ENCODE assay signal across 28 mouse cellular contexts in genomic region chr17:24496026-24496425, GRCm38 (mm10). TPM values are rescaled to one million over a fixed set of nuclear protein-coding genes. Genes with fewer than 3 reads are reported as not detected.
DNase-seq lines count a peak whose midpoint lies in the region; ATAC-seq and TF ChIP-seq lines count a peak whose summit lies in the region.
"Had no signal": no experiment of that assay in that cellular context is flagged by ENCODE, and none has a peak within 500 bp of the region (broad histone marks: within the 10 kb centered on the region; RNA-seq: fewer than 3 reads in every experiment).

No protein-coding gene starts in this region.

- intact Hi-C loops in left cerebral cortex, postnatal 14 days (cut with DNase I) = no loop called here

- 64% methylated on average over 1 of the region's 1 CpGs for WGBS in hindbrain, postnatal 0 days
- WGBS in hindbrain, embryonic 11.5 days = 93% methylated on average over 1 of the region's 1 CpGs
- 80% methylated on average over 1 of the region's 1 CpGs for WGBS in midbrain, postnatal 0 days
- 76% methylated on average over 1 of the region's 1 CpGs for WGBS in midbrain, embryonic 13.5 days

- no peak for TF ChIP-seq CTCF in hindbrain, postnatal 0 days (IDR thresholded peaks at IDR 0.05; ENCODE audit: low read depth)
- no peak for TF ChIP-seq CTCF in midbrain, postnatal 0 days (IDR thresholded peaks at IDR 0.05)

- H3K36me3 ChIP-seq in hindbrain, postnatal 0 days (ENCODE audit: insufficient read depth, low read length) = peaks cover 49% of the 10 kb centered on the region
- no peaks in the 10 kb centered on the region for H3K36me3 ChIP-seq in hindbrain, embryonic 11.5 days (ENCODE audit: control insufficient read depth, insufficient read depth, low read length)
- H3K36me3 ChIP-seq in midbrain, postnatal 0 days (ENCODE audit: insufficient read depth, low read length) = peaks cover 50% of the 10 kb centered on the region
- H3K36me3 ChIP-seq in midbrain, embryonic 13.5 days = peaks cover 53% of the 10 kb centered on the region
- H3K36me3 ChIP-seq: kidney, embryonic 15.5 days; lung, embryonic 15.5 days; stomach, embryonic 15.5 days had no signal

- DNase-seq in cerebellum, adult 9-11 months = peak; percentile 15
- no peak for DNase-seq in cerebellum, postnatal 36 days
- DNase-seq in hindbrain, postnatal 0 days (ENCODE audit: low spot score) = no peak
- no peak for DNase-seq in hindbrain, embryonic 11.5 days (ENCODE audit: low spot score)
- no peak for DNase-seq in midbrain, postnatal 0 days (ENCODE audit: low spot score)
- no peak for DNase-seq in left cerebral cortex, postnatal 14 days (ENCODE audit: low spot score in 2 of 2)
- DNase-seq: cerebellum, adult 11-12 months; forebrain, postnatal 0 days; gastrocnemius, postnatal 10 days; heart, postnatal 14 days; kidney, adult 18-20 months; kidney, postnatal 4 days; thymus, postnatal 14 days had no signal

- H3K4me2 ChIP-seq in hindbrain, postnatal 0 days (ENCODE audit: low read depth, low read length) = no peak overlapping the region
- H3K4me2 ChIP-seq in hindbrain, embryonic 11.5 days (replicated peaks; ENCODE audit: low read depth, low read length) = no peak overlapping the region
- no peak overlapping the region for H3K4me2 ChIP-seq in midbrain, postnatal 0 days (ENCODE audit: low read depth, low read length, poor library complexity, severe bottlenecking)
- H3K4me2 ChIP-seq in midbrain, embryonic 13.5 days (replicated peaks) = no peak overlapping the region
- H3K4me2 ChIP-seq: hindbrain, embryonic 12.5 days; kidney, embryonic 15.5 days; limb, embryonic 13.5 days; liver, embryonic 11.5 days; lung, embryonic 15.5 days; neural tube, embryonic 15.5 days; stomach, embryonic 15.5 days had no signal

- no peak for ATAC-seq in hindbrain, postnatal 0 days
- no peak for ATAC-seq in hindbrain, embryonic 11.5 days (ENCODE audit: low FRiP score)
- no peak for ATAC-seq in midbrain, postnatal 0 days (ENCODE audit: low FRiP score)
- no peak for ATAC-seq in midbrain, embryonic 13.5 days
- ATAC-seq: CD4-positive, CD25-positive, alpha-beta regulatory T cell, adult 4 months; midbrain, embryonic 16.5 days had no signal

- no peaks in the 10 kb centered on the region for H3K27me3 ChIP-seq in hindbrain, postnatal 0 days (ENCODE audit: insufficient read depth, low read length)
- no peaks in the 10 kb centered on the region for H3K27me3 ChIP-seq in hindbrain, embryonic 11.5 days (ENCODE audit: control insufficient read depth, insufficient read depth, low read length)
- H3K27me3 ChIP-seq in midbrain, postnatal 0 days (ENCODE audit: insufficient read depth, low read length) = no peaks in the 10 kb centered on the region
- H3K27me3 ChIP-seq in midbrain, embryonic 13.5 days = no peaks in the 10 kb centered on the region
- H3K27me3 ChIP-seq: hindbrain, embryonic 12.5 days; kidney, embryonic 15.5 days; limb, embryonic 13.5 days; neural tube, embryonic 15.5 days; stomach, embryonic 15.5 days had no signal

- H3K9me3 ChIP-seq in hindbrain, postnatal 0 days (ENCODE audit: low read length) = no peaks in the 10 kb centered on the region
- H3K9me3 ChIP-seq in hindbrain, embryonic 11.5 days (ENCODE audit: control insufficient read depth, low read length) = no peaks in the 10 kb centered on the region
- H3K9me3 ChIP-seq in midbrain, postnatal 0 days (ENCODE audit: low read length) = no peaks in the 10 kb centered on the region
- no peaks in the 10 kb centered on the region for H3K9me3 ChIP-seq in midbrain, embryonic 13.5 days
- H3K9me3 ChIP-seq: hindbrain, embryonic 12.5 days; kidney, embryonic 15.5 days; limb, embryonic 13.5 days; lung, embryonic 15.5 days; midbrain, embryonic 10.5 days; neural tube, embryonic 15.5 days; stomach, embryonic 15.5 days had no signal

- no peak overlapping the region for H3K4me3 ChIP-seq in hindbrain, postnatal 0 days (ENCODE audit: low read length)
- no peak overlapping the region for H3K4me3 ChIP-seq in hindbrain, embryonic 11.5 days (ENCODE audit: low read depth, low read length)
- no peak overlapping the region for H3K4me3 ChIP-seq in midbrain, postnatal 0 days (ENCODE audit: low read depth, low read length)
- H3K4me3 ChIP-seq in midbrain, embryonic 13.5 days (replicated peaks) = no peak overlapping the region
- H3K4me3 ChIP-seq: hindbrain, embryonic 12.5 days; kidney, embryonic 15.5 days; limb, embryonic 13.5 days; lung, embryonic 15.5 days; midbrain, embryonic 10.5 days; neural tube, embryonic 15.5 days; stomach, embryonic 15.5 days had no signal

- 0 out of 2 replicates have a peak, but pooled peaks cover 3% of the 10 kb centered on the region for H3K4me1 ChIP-seq in hindbrain, postnatal 0 days (ENCODE audit: insufficient read depth, low read length)
- H3K4me1 ChIP-seq in hindbrain, embryonic 11.5 days (replicated peaks; ENCODE audit: control insufficient read depth, insufficient read depth, low read length) = no peaks in the 10 kb centered on the region
- no peaks in the 10 kb centered on the region; the same call in 1 of the 2 replicates for H3K4me1 ChIP-seq in midbrain, postnatal 0 days (ENCODE audit: insufficient read depth, low read length)
- peaks cover 8% of the 10 kb centered on the region; the same call in 1 of the 2 replicates for H3K4me1 ChIP-seq in midbrain, embryonic 13.5 days (replicated peaks)
- H3K4me1 ChIP-seq: hindbrain, embryonic 12.5 days; kidney, embryonic 15.5 days; limb, embryonic 13.5 days; lung, embryonic 15.5 days; stomach, embryonic 15.5 days had no signal

- peak overlapping the region; percentile 65; the same call in 1 of the 2 replicates for H3K27ac ChIP-seq in hindbrain, postnatal 0 days
- H3K27ac ChIP-seq in hindbrain, embryonic 11.5 days (ENCODE audit: low read depth, low read length) = no peak overlapping the region
- 0 out of 2 replicates have a peak overlapping the region, but pooled peaks have one; percentile 12 for H3K27ac ChIP-seq in midbrain, postnatal 0 days (ENCODE audit: low read depth, low read length)
- H3K27ac ChIP-seq in midbrain, embryonic 13.5 days = no peak overlapping the region
- H3K27ac ChIP-seq: hindbrain, embryonic 12.5 days; kidney, embryonic 15.5 days; limb, embryonic 13.5 days; lung, embryonic 15.5 days; midbrain, embryonic 10.5 days; stomach, embryonic 15.5 days had no signal

- no peak overlapping the region for H3K9ac ChIP-seq in hindbrain, postnatal 0 days (replicated peaks; ENCODE audit: low read length)
- H3K9ac ChIP-seq in hindbrain, embryonic 11.5 days (ENCODE audit: low read depth, low read length) = no peak overlapping the region
- H3K9ac ChIP-seq in midbrain, postnatal 0 days (replicated peaks; ENCODE audit: low read length, poor library complexity, severe bottlenecking) = no peak overlapping the region
- no peak overlapping the region for H3K9ac ChIP-seq in midbrain, embryonic 13.5 days (replicated peaks)
- H3K9ac ChIP-seq: forebrain, postnatal 0 days; hindbrain, embryonic 12.5 days; kidney, embryonic 15.5 days; limb, embryonic 13.5 days; lung, embryonic 15.5 days; neural tube, embryonic 15.5 days; stomach, embryonic 15.5 days had no signal

RNA-seq across cellular contexts. Expression of gene Caskin1, which starts 7.6 kb away (rescaled TPM):
- 152 and 163 TPM in 2 replicates for total RNA-seq in hindbrain, postnatal 0 days (2014; rRNA removed)
- 42.1 and 43.7 TPM in 2 replicates for polyA plus RNA-seq in hindbrain, postnatal 0 days (2015; fragmentation: Nextera tagmentation; extraction: Ambion mirVana)
- 6.4 and 9.2 TPM in 2 replicates for polyA plus RNA-seq in hindbrain, embryonic 11.5 days (2014; fragmentation: Nextera tagmentation; extraction: Ambion mirVana)
- 151 and 153 TPM in 2 replicates for total RNA-seq in midbrain, postnatal 0 days (2014; rRNA removed)
- 43.9 and 47.5 TPM in 2 replicates for polyA plus RNA-seq in midbrain, postnatal 0 days (2015; fragmentation: Nextera tagmentation; extraction: Ambion mirVana)
- polyA plus RNA-seq in midbrain, embryonic 13.5 days (2015; fragmentation: Nextera tagmentation; extraction: Ambion mirVana) = 24.7 and 29.1 TPM in 2 replicates
- 100 to 1,000 TPM; 134 to 145 TPM for total RNA-seq in left cerebral cortex, postnatal 14 days (2021)
- total RNA-seq: granulocyte monocyte progenitor cell, adult 5-6 weeks; megakaryocyte progenitor cell, adult 5-6 weeks had no signal

RNA-seq across cellular contexts. Expression of gene Mlst8, which starts 17.1 kb away (rescaled TPM):
- 45.9 and 55.3 TPM in 2 replicates for total RNA-seq in hindbrain, postnatal 0 days (2014; rRNA removed)
- 26.3 and 26.4 TPM in 2 replicates for polyA plus RNA-seq in hindbrain, postnatal 0 days (2015; fragmentation: Nextera tagmentation; extraction: Ambion mirVana)
- polyA plus RNA-seq in hindbrain, embryonic 11.5 days (2014; fragmentation: Nextera tagmentation; extraction: Ambion mirVana) = 27.8 and 37.7 TPM in 2 replicates
- total RNA-seq in midbrain, postnatal 0 days (2014; rRNA removed) = 51.8 and 60.8 TPM in 2 replicates
- 28.4 and 29.5 TPM in 2 replicates for polyA plus RNA-seq in midbrain, postnatal 0 days (2015; fragmentation: Nextera tagmentation; extraction: Ambion mirVana)
- polyA plus RNA-seq in midbrain, embryonic 13.5 days (2015; fragmentation: Nextera tagmentation; extraction: Ambion mirVana) = 38.6 and 41.4 TPM in 2 replicates
- 10 to 100 TPM; 32.3 to 36.9 TPM for total RNA-seq in left cerebral cortex, postnatal 14 days (2021)

RNA-seq across cellular contexts. Expression of gene Bricd5, which starts 22.3 kb away (rescaled TPM):
- total RNA-seq in hindbrain, postnatal 0 days (2014; rRNA removed) = 0.47 and 4.0 TPM in 2 replicates
- polyA plus RNA-seq in hindbrain, postnatal 0 days (2015; fragmentation: Nextera tagmentation; extraction: Ambion mirVana) = 1.3 and 1.4 TPM in 2 replicates
- 0.86 and 1.8 TPM in 2 replicates for polyA plus RNA-seq in hindbrain, embryonic 11.5 days (2014; fragmentation: Nextera tagmentation; extraction: Ambion mirVana)
- 0.57 TPM in 1 of 2 replicates, not detected in the other for total RNA-seq in midbrain, postnatal 0 days (2014; rRNA removed)
- polyA plus RNA-seq in midbrain, postnatal 0 days (2015; fragmentation: Nextera tagmentation; extraction: Ambion mirVana) = 0.83 and 0.95 TPM in 2 replicates
- polyA plus RNA-seq in midbrain, embryonic 13.5 days (2015; fragmentation: Nextera tagmentation; extraction: Ambion mirVana) = not detected in 2 replicates
- 1 to 10 TPM; 1.7 to 1.8 TPM for total RNA-seq in left cerebral cortex, postnatal 14 days (2021)
- total RNA-seq: granulocyte monocyte progenitor cell, adult 5-6 weeks had no signal
- polyA plus RNA-seq: CD4-positive, CD25-positive, alpha-beta regulatory T cell, adult 4 months; heart, embryonic 14.5 days; limb, embryonic 13.5 days; liver, embryonic 16.5 days; lung, embryonic 15.5 days; stomach, embryonic 15.5 days had no signal

RNA-seq across cellular contexts. Expression of gene Pgp, which starts 25.8 kb away (rescaled TPM):
- 71.7 and 74.1 TPM in 2 replicates for total RNA-seq in hindbrain, postnatal 0 days (2014; rRNA removed)
- 94.1 and 97.6 TPM in 2 replicates for polyA plus RNA-seq in hindbrain, postnatal 0 days (2015; fragmentation: Nextera tagmentation; extraction: Ambion mirVana)
- polyA plus RNA-seq in hindbrain, embryonic 11.5 days (2014; fragmentation: Nextera tagmentation; extraction: Ambion mirVana) = 60.1 and 64.6 TPM in 2 replicates
- 49.6 and 50.1 TPM in 2 replicates for total RNA-seq in midbrain, postnatal 0 days (2014; rRNA removed)
- 86.8 and 88.7 TPM in 2 replicates for polyA plus RNA-seq in midbrain, postnatal 0 days (2015; fragmentation: Nextera tagmentation; extraction: Ambion mirVana)
- 48.3 and 54.9 TPM in 2 replicates for polyA plus RNA-seq in midbrain, embryonic 13.5 days (2015; fragmentation: Nextera tagmentation; extraction: Ambion mirVana)
- total RNA-seq in left cerebral cortex, postnatal 14 days (2021) = 10 to 100 TPM; 70.6 to 74.9 TPM

RNA-seq across cellular contexts. Expression of gene E4f1, which starts 25.9 kb away (rescaled TPM):
- total RNA-seq in hindbrain, postnatal 0 days (2014; rRNA removed) = 32.4 and 36.3 TPM in 2 replicates
- polyA plus RNA-seq in hindbrain, postnatal 0 days (2015; fragmentation: Nextera tagmentation; extraction: Ambion mirVana) = 28.0 and 33.5 TPM in 2 replicates
- 17.5 and 19.9 TPM in 2 replicates for polyA plus RNA-seq in hindbrain, embryonic 11.5 days (2014; fragmentation: Nextera tagmentation; extraction: Ambion mirVana)
- total RNA-seq in midbrain, postnatal 0 days (2014; rRNA removed) = 35.1 and 38.0 TPM in 2 replicates
- polyA plus RNA-seq in midbrain, postnatal 0 days (2015; fragmentation: Nextera tagmentation; extraction: Ambion mirVana) = 25.6 and 30.6 TPM in 2 replicates
- polyA plus RNA-seq in midbrain, embryonic 13.5 days (2015; fragmentation: Nextera tagmentation; extraction: Ambion mirVana) = 44.0 and 45.1 TPM in 2 replicates
- 10 to 100 TPM; 31.2 to 33.1 TPM for total RNA-seq in left cerebral cortex, postnatal 14 days (2021)

Comparison
In these comparisons a context has a peak if more than half of its experiments do, and no peak if none do; other contexts are left out.
1. H3K27ac ChIP-seq: peak in hindbrain, postnatal 0 days (single experiment) and midbrain, postnatal 0 days (single experiment); none in hindbrain, embryonic 11.5 days (single experiment) and midbrain, embryonic 13.5 days (single experiment).